Mouse (Mus musculus) heart, postnatal 10 days (tissue): ENCODE results near the gene Olfml1. TPM values are rescaled to one million over a fixed set of nuclear protein-coding genes. Genes with fewer than 3 reads are reported as not detected.

Source experiments
- DNase-seq, 2 experiments: peaks; one replicate each; pipeline ENCODE4 v3.0.0; 2021
- intact Hi-C: fragments of 180-260 bp; cut with DNase I; formaldehyde crosslinking; loops from one replicate; pipeline ENCODE4 v1.15.1; 2025
- total RNA-seq, 2 experiments: library from RNA; stranded (reverse); gene quantifications; 2 replicates each; pipeline ENCODE4 v1.2.3; 2021

The Olfml1 gene
- 1 to 10 TPM; 8.0 to 9.5 TPM for total RNA-seq

- intact Hi-C loops: no loop called here
- peak; percentile 57 to 63 for DNase-seq
Observed at GRCm38 (mm10) chr7:107567261-107567671, at the start of gene Olfml1. Gene Olfml1, plus strand, starts transcription at chr7:107567446.

GRCm38 (mm10) chr7:107519256-107520025, 47.8 kb upstream of the Olfml1 start:
- DNase-seq: no peak
- intact Hi-C loops: no loop called here

- DNase-seq: no peak
- intact Hi-C loops: no loop called here
Observed at GRCm38 (mm10) chr7:107521411-107521810, 45.8 kb upstream of the Olfml1 start.

- peak; percentile 18 to 38 for DNase-seq
- intact Hi-C loops: loop anchor here (5.0 kb wide), 1 partner anchor 309 kb away; no protein-coding TSS in a partner anchor
Observed at GRCm38 (mm10) chr7:107526299-107526698, 40.9 kb upstream of the Olfml1 start.

- DNase-seq: no peak
- intact Hi-C loops: loop anchor here (5.0 kb wide), 1 partner anchor 311 kb away; no protein-coding TSS in a partner anchor
Observed at GRCm38 (mm10) chr7:107528169-107528772, 39.0 kb upstream of the Olfml1 start.

- DNase-seq: no peak
- intact Hi-C loops: loop anchor here (5.0 kb wide), 1 partner anchor 312 kb away; no protein-coding TSS in a partner anchor
Observed at GRCm38 (mm10) chr7:107529364-107529763, 37.9 kb upstream of the Olfml1 start.

- no peak for DNase-seq
- intact Hi-C loops: no loop called here
Observed at GRCm38 (mm10) chr7:107535311-107535710, 31.9 kb upstream of the Olfml1 start.

GRCm38 (mm10) chr7:107536516-107536915, 30.7 kb upstream of the Olfml1 start:
- DNase-seq: no peak
- intact Hi-C loops: no loop called here

- intact Hi-C loops: no loop called here
- no peak for DNase-seq
Observed at GRCm38 (mm10) chr7:107540034-107540433, 27.2 kb upstream of the Olfml1 start.

- intact Hi-C loops: no loop called here
- DNase-seq: no peak
Observed at GRCm38 (mm10) chr7:107545011-107545410, 22.2 kb upstream of the Olfml1 start.

- intact Hi-C loops: no loop called here
- DNase-seq: no peak
Observed at GRCm38 (mm10) chr7:107547872-107548271, 19.4 kb upstream of the Olfml1 start.

GRCm38 (mm10) chr7:107553461-107553860, 13.8 kb upstream of the Olfml1 start:
- intact Hi-C loops: no loop called here
- DNase-seq: no peak

- DNase-seq: no peak
- intact Hi-C loops: no loop called here
Observed at GRCm38 (mm10) chr7:107555906-107556305, 11.3 kb upstream of the Olfml1 start.

GRCm38 (mm10) chr7:107560675-107561074, 6.6 kb upstream of the Olfml1 start:
- DNase-seq: peak in 1 of 2 experiments; percentile 28
- intact Hi-C loops: no loop called here

GRCm38 (mm10) chr7:107561584-107561983, 5.7 kb upstream of the Olfml1 start:
- intact Hi-C loops: no loop called here

GRCm38 (mm10) chr7:107563727-107564126, 3.5 kb upstream of the Olfml1 start:
- intact Hi-C loops: no loop called here
- DNase-seq: no peak

More at GRCm38 (mm10) chr7:107561584-107561983, 5.7 kb upstream of the Olfml1 start:
- no peak for DNase-seq

GRCm38 (mm10) chr7:107567674-107568073, 428 bp downstream of the Olfml1 start:
- intact Hi-C loops: no loop called here
- no peak for DNase-seq

- DNase-seq: peak in 1 of 2 experiments; percentile 14
- intact Hi-C loops: no loop called here
Observed at GRCm38 (mm10) chr7:107568971-107569370, 1.7 kb downstream of the Olfml1 start.

GRCm38 (mm10) chr7:107573856-107574255, 6.6 kb downstream of the Olfml1 start:
- intact Hi-C loops: no loop called here
- no peak for DNase-seq

- no peak for DNase-seq
- intact Hi-C loops: no loop called here
Observed at GRCm38 (mm10) chr7:107574276-107574675, 7.0 kb downstream of the Olfml1 start.

GRCm38 (mm10) chr7:107592641-107593040, 25.4 kb downstream of the Olfml1 start:
- intact Hi-C loops: loop anchor here (5.0 kb wide), 1 partner anchor 115 kb away; no protein-coding TSS in a partner anchor
- DNase-seq: peak; percentile 50 to 60

GRCm38 (mm10) chr7:107593904-107594303, 26.7 kb downstream of the Olfml1 start:
- intact Hi-C loops: loop anchor here (5.0 kb wide), 1 partner anchor 113 kb away; no protein-coding TSS in a partner anchor
- DNase-seq: peak; percentile 31 to 33
